In the genomic region with DNA sequence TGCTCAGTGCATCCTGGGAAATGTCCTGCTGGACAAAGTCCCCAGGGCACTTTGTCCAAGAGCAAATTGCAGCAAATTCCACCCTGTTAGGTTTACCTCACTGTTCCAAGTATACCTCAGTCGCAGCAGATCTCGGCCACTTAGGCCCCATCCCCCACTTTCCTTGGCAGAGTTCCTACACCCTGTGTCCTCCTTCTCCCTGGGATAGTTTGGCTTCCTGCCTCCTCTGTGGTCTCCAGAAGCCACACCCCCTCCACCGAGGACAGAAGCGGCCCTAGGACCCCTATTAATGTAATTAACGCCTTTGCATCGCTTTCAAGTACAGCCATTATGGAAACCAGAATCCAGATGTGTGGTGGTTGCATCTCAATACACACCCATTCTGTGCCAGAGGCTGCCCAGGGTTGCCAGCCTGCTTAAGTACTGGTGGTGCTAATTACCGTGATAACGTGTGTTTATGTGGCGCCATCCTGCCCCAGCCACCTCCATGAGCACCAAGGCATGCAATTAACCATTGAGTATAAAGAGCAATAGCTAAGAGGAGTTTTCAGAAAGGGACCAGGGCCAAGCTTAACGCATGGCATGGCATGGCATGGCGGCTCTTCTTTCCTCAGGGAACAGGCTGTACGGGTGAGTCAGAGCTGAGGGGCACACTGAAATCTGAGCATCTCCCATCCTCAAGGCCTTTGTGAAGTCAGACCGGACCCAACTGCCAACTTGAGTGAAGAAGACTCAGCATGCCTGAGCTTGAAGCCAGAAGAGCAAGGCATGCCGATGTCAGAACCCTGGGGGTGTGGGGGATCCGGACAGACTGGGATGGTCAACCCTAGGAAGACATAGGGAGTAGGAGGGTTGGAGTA, we compare ENCODE assay signal across 10 mouse cellular contexts.
A peak's percentile ranks its signal among the peaks of the same experiment; 100 is the strongest.
DNase-seq lines count a peak whose midpoint lies in the region; ATAC-seq and TF ChIP-seq lines count a peak whose summit lies in the region.
"Had no signal": no experiment of that assay in that cellular context is flagged by ENCODE, and none has a peak within 500 bp of the region (broad histone marks: within the 10 kb centered on the region; RNA-seq: fewer than 3 reads in every experiment).

No protein-coding gene starts in this region.

- no peak overlapping the region for H3K4me2 ChIP-seq in lung, embryonic 14.5 days
- H3K4me2 ChIP-seq in neural tube, embryonic 14.5 days (ENCODE audit: low read depth, low read length): no peak overlapping the region
- H3K4me2 ChIP-seq: liver, embryonic 15.5 days had no signal

- peak; percentile 38 to 49 for DNase-seq in cerebellum, postnatal 14 days
- DNase-seq in cerebellum, postnatal 36 days: no peak
- peak; percentile 83 for DNase-seq in lung, embryonic 14.5 days
- no peak for DNase-seq in lung, adult 2 months
- DNase-seq in kidney, adult 2 months: peak; percentile 89
- DNase-seq in gastrocnemius, postnatal 4 days (ENCODE audit: low spot score in 2 of 2): no peak
- DNase-seq in T-cell, adult 2 months (ENCODE audit: low spot score): no peak
- DNase-seq: B cell, adult 2 months had no signal

- no peaks in the 10 kb centered on the region for H3K9me3 ChIP-seq in lung, embryonic 14.5 days (ENCODE audit: low read depth, low read length)
- H3K9me3 ChIP-seq in neural tube, embryonic 14.5 days (ENCODE audit: control insufficient read depth, low read length): no peaks in the 10 kb centered on the region
- H3K9me3 ChIP-seq: liver, embryonic 15.5 days had no signal

- no peaks in the 10 kb centered on the region for H3K27me3 ChIP-seq in lung, embryonic 14.5 days (ENCODE audit: insufficient read depth, low read length)
- H3K27me3 ChIP-seq in kidney, adult 2 months (replicated peaks; ENCODE audit: control insufficient read depth, insufficient read depth, low read length): no peaks in the 10 kb centered on the region
- H3K27me3 ChIP-seq in neural tube, embryonic 14.5 days (ENCODE audit: control insufficient read depth, insufficient read depth, low read length): no peaks in the 10 kb centered on the region
- H3K27me3 ChIP-seq: liver, embryonic 15.5 days had no signal

- no peak overlapping the region for H3K4me3 ChIP-seq in lung, embryonic 14.5 days (ENCODE audit: low read depth, low read length)
- H3K4me3 ChIP-seq in lung, adult 2 months (replicated peaks; ENCODE audit: extremely low read depth, low read depth, low read length): no peak overlapping the region
- H3K4me3 ChIP-seq in kidney, adult 2 months (ENCODE audit: insufficient read depth, low read depth, low read length): no peak overlapping the region
- H3K4me3 ChIP-seq in neural tube, embryonic 14.5 days (ENCODE audit: low read depth, low read length): no peak overlapping the region
- H3K4me3 ChIP-seq: liver, embryonic 15.5 days had no signal

- peaks cover 16% of the 10 kb centered on the region for H3K4me1 ChIP-seq in lung, embryonic 14.5 days (ENCODE audit: insufficient read depth)
- peaks cover 6% of the 10 kb centered on the region for H3K4me1 ChIP-seq in lung, adult 2 months (ENCODE audit: control insufficient read depth, insufficient read depth, low read length)
- H3K4me1 ChIP-seq in kidney, adult 2 months (ENCODE audit: control insufficient read depth, insufficient read depth, low read length): peaks cover 10% of the 10 kb centered on the region
- H3K4me1 ChIP-seq in neural tube, embryonic 14.5 days (ENCODE audit: control insufficient read depth, insufficient read depth, low read length): 0 out of 2 replicates have a peak, but pooled peaks cover 3% of the 10 kb centered on the region

- WGBS in lung, embryonic 14.5 days: 59% methylated on average over 15 of the region's 15 CpGs
- 61% methylated on average over 15 of the region's 15 CpGs for WGBS in lung, adult 2 months
- WGBS in kidney, adult 2 months: 59% methylated on average over 15 of the region's 15 CpGs
- 56% methylated on average over 15 of the region's 15 CpGs for WGBS in neural tube, embryonic 14.5 days

- H3K36me3 ChIP-seq in lung, embryonic 14.5 days (ENCODE audit: insufficient read depth): no peaks in the 10 kb centered on the region
- H3K36me3 ChIP-seq in kidney, adult 2 months (ENCODE audit: control insufficient read depth, insufficient read depth, low read length): no peaks in the 10 kb centered on the region
- H3K36me3 ChIP-seq in neural tube, embryonic 14.5 days (ENCODE audit: control insufficient read depth, insufficient read depth, low read length): no peaks in the 10 kb centered on the region
- H3K36me3 ChIP-seq: liver, embryonic 15.5 days had no signal

- H3K9ac ChIP-seq in lung, embryonic 14.5 days: no peak overlapping the region
- H3K9ac ChIP-seq in neural tube, embryonic 14.5 days (replicated peaks; ENCODE audit: low read depth, low read length): no peak overlapping the region
- H3K9ac ChIP-seq: liver, embryonic 15.5 days had no signal

- peak; percentile 66 for ATAC-seq in lung, embryonic 14.5 days (ENCODE audit: insufficient read depth)
- peak; percentile 58; the same call in 1 of the 2 replicates for ATAC-seq in neural tube, embryonic 14.5 days (ENCODE audit: low read depth)

- TF ChIP-seq CTCF in lung, embryonic 14.5 days (IDR thresholded peaks at IDR 0.05; ENCODE audit: low read depth): no peak
- TF ChIP-seq CTCF in lung, adult 2 months (IDR thresholded peaks at IDR 0.05; ENCODE audit: insufficient read depth, low read length): no peak
- no peak for TF ChIP-seq CTCF in kidney, adult 2 months (conservative IDR thresholded peaks at IDR 0.05; ENCODE audit: insufficient read depth, insufficient read length, low read depth, low read length)

- H3K27ac ChIP-seq in lung, embryonic 14.5 days (ENCODE audit: low read depth): peak overlapping the region; percentile 76; the same call in 1 of the 2 replicates
- H3K27ac ChIP-seq in kidney, adult 2 months (ENCODE audit: insufficient read depth, low read depth, low read length): no peak overlapping the region; the same call in 1 of the 2 replicates
- no peak overlapping the region for H3K27ac ChIP-seq in neural tube, embryonic 14.5 days (ENCODE audit: low read depth, low read length)
- H3K27ac ChIP-seq: liver, embryonic 15.5 days had no signal

- TF ChIP-seq POLR2A in lung, adult 2 months (IDR thresholded peaks at IDR 0.05; ENCODE audit: borderline replicate concordance, extremely low read depth, low read depth, low read length): no peak
- no peak for TF ChIP-seq POLR2A in kidney, adult 2 months (IDR thresholded peaks at IDR 0.05; ENCODE audit: low read depth, low read length)

Comparison
In these comparisons a context has a peak if more than half of its experiments do, and no peak if none do; other contexts are left out.
1. DNase-seq: peak in cerebellum, postnatal 14 days (2 of 2), lung, embryonic 14.5 days (single experiment) and kidney, adult 2 months (single experiment); none in cerebellum, postnatal 36 days (0 of 2), lung, adult 2 months (single experiment), gastrocnemius, postnatal 4 days (0 of 2) and T-cell, adult 2 months (single experiment).